Mouse (Mus musculus) hindbrain, embryonic 13.5 days (tissue): Measurements from ENCODE around the gene Snx25. TPM values are rescaled to one million over a fixed set of nuclear protein-coding genes. Genes with fewer than 3 reads are reported as not detected.

ENCODE experiments used
- ATAC-seq: fragments of 200-750 bp; cut with Nextera tagmentation; 2 replicates; pipeline ENCODE4 v1.8.0; 2017; ENCODE audit warnings: moderate TSS enrichment; ENCODE audit not compliant: low FRiP score
- H3K27ac ChIP-seq: fragments of 300-500 bp; sonication (generic); 2 replicates; pipeline ENCODE4 v1.5.1; 2015; ENCODE audit warnings: inconsistent platforms, mild to moderate bottlenecking, moderate library complexity
- H3K27me3 ChIP-seq: fragments of 300-500 bp; sonication (generic); 2 replicates; pipeline ENCODE4 v1.6.1; 2015; ENCODE audit warnings: mild to moderate bottlenecking, inconsistent platforms
- H3K36me3 ChIP-seq: fragments of 300-500 bp; sonication (generic); 2 replicates; pipeline ENCODE4 v1.6.1; 2015; ENCODE audit warnings: mild to moderate bottlenecking, inconsistent platforms
- H3K4me1 ChIP-seq: fragments of 300-500 bp; sonication (generic); replicated peaks from 2 replicates; pipeline ENCODE4 v1.6.1; 2015; ENCODE audit warnings: inconsistent platforms
- H3K4me2 ChIP-seq: fragments of 300-500 bp; sonication (generic); 2 replicates; pipeline ENCODE4 v1.6.1; 2015; ENCODE audit warnings: inconsistent platforms, mild to moderate bottlenecking, moderate library complexity
- H3K4me3 ChIP-seq: fragments of 300-500 bp; sonication (generic); 2 replicates; pipeline ENCODE4 v1.5.1; 2015; ENCODE audit warnings: mild to moderate bottlenecking, inconsistent platforms
- H3K9ac ChIP-seq: fragments of 300-500 bp; sonication (generic); 2 replicates; pipeline ENCODE4 v1.6.1; 2015; ENCODE audit warnings: mild to moderate bottlenecking, inconsistent platforms
- H3K9me3 ChIP-seq: fragments of 300-500 bp; sonication (generic); 2 replicates; pipeline ENCODE4 v1.6.1; 2016; ENCODE audit warnings: inconsistent platforms
- WGBS: fragments of 180-500 bp; shearing (Covaris S2); methylation state at CpG from one replicate; pipeline ENCODE4 v1.1.7; 2015; 5-methylcytosine and 5-hydroxymethylcytosine counted together
- polyA plus RNA-seq: library from polyadenylated mRNA; unstranded; fragments of >200 nt; fragmentation: Nextera tagmentation; extraction: Ambion mirVana; gene quantifications from 2 replicates; pipeline ENCODE4 v1.2.1, GENCODE M21; 2015

Gene Snx25
- polyA plus RNA-seq, 1 experiment from 2014 or later: 6.4 TPM

GRCm38 (mm10) chr8:45999784-46000705 lies 151.9 kb downstream of the Snx25 start:
- Histone ChIP-seq H3K4me2 (peak overlapping the region; percentile 78), H3K4me3 (peak overlapping the region; percentile 50), H3K36me3 (peaks cover 21% of the 10 kb centered on the region), H3K27me3 (no peaks in the 10 kb centered on the region), H3K9me3 (no peaks in the 10 kb centered on the region), H3K4me1 (peaks cover 7% of the 10 kb centered on the region; the same call in 1 of the 2 replicates), H3K27ac (peak overlapping the region; percentile 99), H3K9ac (peak overlapping the region; percentile 90)
- WGBS: 4% methylated on average over 55 of the region's 55 CpGs
- ATAC-seq: peak; percentile 99

DNA sequence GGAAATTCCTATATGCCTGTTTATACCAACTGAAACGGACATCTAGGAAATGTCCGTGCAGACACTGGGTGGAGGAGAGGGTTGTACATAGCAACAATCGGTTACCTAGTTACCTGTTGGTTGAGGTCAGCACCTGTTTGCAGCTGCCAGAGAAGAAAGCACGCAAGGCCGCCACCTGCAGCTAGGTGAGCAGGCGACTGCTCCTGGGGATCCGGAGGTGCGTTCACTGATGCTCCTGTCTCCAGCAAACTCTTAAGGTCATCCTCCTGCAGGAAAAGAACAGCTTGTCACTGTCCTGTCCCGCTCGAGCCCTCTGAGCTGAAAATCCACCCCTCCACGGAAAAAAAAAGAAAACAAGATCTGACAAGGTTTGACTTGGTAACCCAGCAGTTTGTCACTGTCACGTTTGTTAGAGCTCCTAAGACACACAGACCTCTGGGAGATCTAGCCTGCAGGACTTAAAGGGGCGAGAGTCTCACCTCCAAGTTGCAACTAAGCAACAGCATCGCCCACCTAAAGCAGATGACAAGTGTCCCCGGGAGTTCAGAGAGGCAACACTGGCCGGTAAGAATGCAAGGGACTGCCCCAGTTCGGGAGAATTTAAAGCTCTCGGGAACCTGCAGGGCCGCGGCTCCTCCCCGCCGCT lies 152.7 kb downstream of the Snx25 start, which contains the start of gene Lrp2bp:
Gene Lrp2bp, plus strand, starts transcription at position 166 of the 646 bp plus-strand sequence.
- Histone ChIP-seq H3K4me3 (peak within 1 kb of the TSS; percentile 50), H3K9me3 (no peaks in the 10 kb centered on the region), H3K27me3 (no peaks in the 10 kb centered on the region), H3K9ac (peak within 1 kb of the TSS; percentile 90), H3K4me2 (peak within 1 kb of the TSS; percentile 78), H3K36me3 (peaks cover 21% of the 10 kb centered on the region), H3K27ac (peak within 1 kb of the TSS; percentile 99), H3K4me1 (peaks cover 7% of the 10 kb centered on the region; the same call in 1 of the 2 replicates)
- 0 out of 2 replicates have a peak, but pooled peaks have one; percentile 1 for ATAC-seq
- 3% methylated on average over 22 of the region's 22 CpGs for WGBS

GRCm38 (mm10) chr8:45998228-45998627 lies 153.7 kb downstream of the Snx25 start:
- 87% methylated on average over 2 of the region's 2 CpGs for WGBS
- Histone ChIP-seq H3K9ac (no peak overlapping the region; the same call in 1 of the 2 replicates), H3K27ac (no peak overlapping the region), H3K4me1 (peaks cover 7% of the 10 kb centered on the region; the same call in 1 of the 2 replicates), H3K36me3 (peaks cover 26% of the 10 kb centered on the region), H3K9me3 (no peaks in the 10 kb centered on the region), H3K4me2 (peak overlapping the region; percentile 78), H3K27me3 (no peaks in the 10 kb centered on the region), H3K4me3 (no peak overlapping the region)
- ATAC-seq: no peak

DNA sequence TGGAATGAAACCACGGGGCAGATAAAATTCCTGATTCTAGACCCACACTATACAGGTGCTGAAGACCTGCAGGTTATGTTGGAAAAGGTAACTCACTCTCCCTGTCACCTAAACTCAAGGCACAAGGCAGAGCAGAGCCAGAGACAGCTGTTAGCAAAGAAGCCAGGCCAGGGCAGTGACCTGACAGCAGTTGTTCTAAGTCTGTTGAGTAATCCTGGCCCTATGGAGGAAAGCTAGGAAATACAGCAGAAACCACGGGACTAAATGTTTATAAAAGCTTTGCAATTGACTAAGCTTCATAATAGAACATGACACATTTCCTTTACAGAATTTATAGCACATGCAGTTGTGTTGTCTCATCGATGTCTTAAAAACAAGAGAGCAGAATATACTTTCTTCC lies 156.4 kb downstream of the Snx25 start:
- Histone ChIP-seq H3K36me3 (peaks cover 29% of the 10 kb centered on the region), H3K4me1 (peaks cover 7% of the 10 kb centered on the region; the same call in 1 of the 2 replicates), H3K4me3 (no peak overlapping the region), H3K9me3 (no peaks in the 10 kb centered on the region), H3K27ac (no peak overlapping the region), H3K9ac (no peak overlapping the region), H3K27me3 (no peaks in the 10 kb centered on the region), H3K4me2 (no peak overlapping the region)
- ATAC-seq: no peak
- 88% methylated on average over 3 of the region's 3 CpGs for WGBS

DNA sequence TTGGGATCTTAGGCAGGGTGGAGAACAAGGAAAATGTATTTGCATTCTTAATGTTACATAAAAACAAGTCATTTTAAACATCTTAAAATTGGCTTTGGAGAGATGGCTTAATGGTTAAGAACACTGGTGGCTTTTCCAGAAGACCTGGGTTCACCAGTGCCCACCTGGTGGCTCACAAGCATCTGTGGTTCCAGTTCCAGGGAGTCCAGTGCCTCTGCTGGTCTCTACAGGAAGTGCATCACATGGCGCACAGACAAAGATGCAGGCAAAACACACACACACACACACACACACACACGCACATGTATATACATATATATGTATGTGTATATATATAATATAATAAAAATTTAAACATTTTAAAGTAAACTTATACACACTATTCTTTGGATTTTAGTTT lies 157.8 kb downstream of the Snx25 start:
- Histone ChIP-seq H3K36me3 (peaks cover 29% of the 10 kb centered on the region), H3K27ac (no peak overlapping the region), H3K27me3 (no peaks in the 10 kb centered on the region), H3K9me3 (no peaks in the 10 kb centered on the region), H3K4me2 (no peak overlapping the region), H3K4me1 (peaks cover 2% of the 10 kb centered on the region; the same call in 1 of the 2 replicates), H3K9ac (no peak overlapping the region), H3K4me3 (no peak overlapping the region)
- 93% methylated on average over 2 of the region's 2 CpGs for WGBS
- no peak for ATAC-seq

DNA sequence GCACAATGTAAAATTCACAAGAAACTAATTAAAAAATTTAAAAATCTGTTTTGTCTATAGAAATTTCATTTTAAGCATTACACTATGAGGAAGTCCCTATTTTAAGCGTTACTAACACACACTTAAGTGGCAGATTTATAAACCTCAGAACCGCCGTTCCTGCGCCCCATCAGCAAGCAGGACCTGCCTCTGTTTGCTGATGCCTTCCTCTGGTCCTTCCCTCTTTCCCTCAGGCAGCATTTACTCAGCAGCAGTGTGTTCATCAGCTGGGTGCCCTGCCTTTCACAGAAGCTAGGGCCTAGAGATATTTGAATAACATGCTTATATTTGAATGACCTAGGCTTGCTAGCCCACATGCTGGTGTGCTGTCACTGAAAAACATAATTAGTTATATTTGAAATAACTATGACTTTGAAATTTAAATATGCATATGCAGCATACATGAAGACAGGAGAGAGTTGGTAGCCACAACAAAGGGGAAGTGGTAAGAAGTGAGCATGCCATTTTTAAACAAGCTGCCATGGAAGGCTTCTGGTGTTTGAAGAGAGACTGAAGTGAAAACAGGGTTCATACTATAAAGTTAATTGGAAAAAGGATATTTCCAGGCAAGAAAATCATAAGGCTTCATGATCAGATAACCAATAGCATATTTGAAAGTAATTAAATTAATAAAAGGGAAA lies 161.2 kb downstream of the Snx25 start:
- Histone ChIP-seq H3K9ac (no peak overlapping the region), H3K4me3 (no peak overlapping the region), H3K36me3 (peaks cover 24% of the 10 kb centered on the region), H3K4me2 (no peak overlapping the region), H3K4me1 (no peaks in the 10 kb centered on the region), H3K27ac (no peak overlapping the region), H3K27me3 (no peaks in the 10 kb centered on the region), H3K9me3 (no peaks in the 10 kb centered on the region)
- ATAC-seq: no peak
- 95% methylated on average over 4 of the region's 4 CpGs for WGBS

DNA sequence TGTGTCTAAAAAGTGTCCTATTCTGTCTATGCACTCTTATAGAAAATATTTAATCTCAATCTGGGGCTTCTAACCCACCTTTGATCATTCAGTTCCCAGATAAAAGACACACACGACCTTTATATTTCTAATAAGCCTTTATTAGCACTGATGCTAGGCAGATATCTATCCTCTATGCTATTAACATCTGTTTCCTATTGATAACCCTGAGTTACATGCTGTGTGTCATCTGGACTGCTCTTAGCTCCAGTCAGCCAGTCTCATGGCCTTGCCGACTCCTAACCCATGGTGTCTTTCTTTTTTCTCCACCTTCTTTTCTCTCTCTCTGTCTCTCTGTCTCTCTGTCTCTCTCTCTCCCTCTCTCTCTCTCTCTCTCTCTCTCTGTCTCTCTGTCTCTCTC lies 163.8 kb downstream of the Snx25 start:
- no peaks in the 10 kb centered on the region for H3K9me3 ChIP-seq
- H3K9ac ChIP-seq: no peak overlapping the region
- no peak overlapping the region for H3K27ac ChIP-seq
- H3K36me3 ChIP-seq: peaks cover 22% of the 10 kb centered on the region
- H3K27me3 ChIP-seq: no peaks in the 10 kb centered on the region
- no peak overlapping the region for H3K4me3 ChIP-seq
- no peak for ATAC-seq
- no peak overlapping the region for H3K4me2 ChIP-seq
- WGBS: 61% methylated on average over 2 of the region's 2 CpGs
- no peaks in the 10 kb centered on the region for H3K4me1 ChIP-seq

- H3K4me3 ChIP-seq: no peak overlapping the region
- no peaks in the 10 kb centered on the region for H3K9me3 ChIP-seq
- no peak overlapping the region for H3K9ac ChIP-seq
- H3K4me1 ChIP-seq: no peaks in the 10 kb centered on the region
- H3K4me2 ChIP-seq: no peak overlapping the region
- no peaks in the 10 kb centered on the region for H3K27me3 ChIP-seq
- no peak for ATAC-seq
- WGBS: 85% methylated on average over 3 of the region's 3 CpGs
- H3K36me3 ChIP-seq: peaks cover 35% of the 10 kb centered on the region
- H3K27ac ChIP-seq: no peak overlapping the region
These were observed 165.3 kb downstream of the Snx25 start for GRCm38 (mm10) chr8:45986665-45987064.

Other genes starting within 250 kb of the Snx25 start
- 0.06 and 0.19 TPM in 2 replicates for gene Ccdc110, start 217.5 kb downstream of the Snx25 start, polyA plus RNA-seq
- gene 1700029J07Rik, start 176.9 kb downstream of the Snx25 start, polyA plus RNA-seq: 5.6 and 5.8 TPM in 2 replicates
- 67.4 and 70.4 TPM in 2 replicates for gene Ufsp2, start 176.6 kb downstream of the Snx25 start, polyA plus RNA-seq
- gene Lrp2bp, start 152.9 kb downstream of the Snx25 start, polyA plus RNA-seq: 0.48 and 0.65 TPM in 2 replicates
- gene Ankrd37, start 146.5 kb downstream of the Snx25 start, polyA plus RNA-seq: 31.2 and 32.0 TPM in 2 replicates
- 29.2 and 30.5 TPM in 2 replicates for gene Cfap97, start 388 bp downstream of the Snx25 start, polyA plus RNA-seq
- 799 and 807 TPM in 2 replicates for gene Slc25a4, start 59.1 kb upstream of the Snx25 start, polyA plus RNA-seq
- gene Helt, start 142.5 kb upstream of the Snx25 start, polyA plus RNA-seq: 1.8 and 1.9 TPM in 2 replicates